Mouse (Mus musculus) megakaryocyte, adult 5-6 weeks (primary cell): ENCODE data around the gene Zfp58. TPM values are rescaled to one million over a fixed set of nuclear protein-coding genes. Genes with fewer than 3 reads are reported as not detected.

Experiments used
- ATAC-seq: 2 replicates; pipeline ENCODE4 v1.8.0; 2016; ENCODE audit warnings: mild to moderate bottlenecking, inconsistent platforms; ENCODE audit not compliant: poor library complexity, severe bottlenecking
- total RNA-seq, 2 experiments: library from RNA; stranded (forward) in 1 of 2; stranded (reverse) in 1 of 2; fragments of 153-499, 151-499 nt in 1 of 2; fragments of 221-1000, 200-1000 nt in 1 of 2; gene quantifications; 2 replicates each; pipeline versions ENCODE4 v1.2.3 to v1.2.4; 2015 to 2017

Gene Zfp58
- total RNA-seq (2015) (6.5 and 8.7 TPM in 2 replicates), total RNA-seq (2017) (7.2 and 11.0 TPM in 2 replicates)

DNA sequence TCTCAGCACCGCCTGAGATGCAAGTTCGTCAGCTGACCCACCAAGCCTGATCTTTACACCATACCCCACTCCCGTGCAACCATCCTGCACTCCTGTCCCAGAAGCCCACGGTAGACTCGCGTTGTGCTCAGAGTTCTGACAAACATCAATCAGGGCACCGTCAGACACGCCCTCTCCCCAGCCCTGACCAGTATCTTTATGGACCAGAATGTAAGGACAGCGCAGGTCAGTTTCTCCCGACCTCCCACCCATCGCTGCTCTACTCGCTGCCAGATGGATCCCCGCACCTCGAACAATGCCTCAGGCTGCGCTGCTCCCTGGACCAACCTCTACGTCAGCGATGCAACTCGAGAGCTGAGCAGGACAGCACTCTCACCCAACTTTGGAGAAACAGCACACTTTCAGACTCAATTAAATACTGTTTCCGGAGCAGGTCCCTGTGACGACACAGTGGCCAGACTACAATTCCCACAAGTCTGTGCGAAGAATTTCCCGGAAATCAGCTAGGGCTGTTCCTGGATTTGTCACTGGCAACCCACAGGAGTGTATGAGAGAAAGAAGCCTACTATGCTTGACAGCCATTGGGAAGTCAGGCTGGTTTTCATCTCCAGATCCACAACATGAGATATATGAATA, at the start of gene Zfp58:
Zfp58 (minus strand) TSS at position 472 of the 636 bp plus-strand sequence.
- ATAC-seq = peak; percentile 95

DNA sequence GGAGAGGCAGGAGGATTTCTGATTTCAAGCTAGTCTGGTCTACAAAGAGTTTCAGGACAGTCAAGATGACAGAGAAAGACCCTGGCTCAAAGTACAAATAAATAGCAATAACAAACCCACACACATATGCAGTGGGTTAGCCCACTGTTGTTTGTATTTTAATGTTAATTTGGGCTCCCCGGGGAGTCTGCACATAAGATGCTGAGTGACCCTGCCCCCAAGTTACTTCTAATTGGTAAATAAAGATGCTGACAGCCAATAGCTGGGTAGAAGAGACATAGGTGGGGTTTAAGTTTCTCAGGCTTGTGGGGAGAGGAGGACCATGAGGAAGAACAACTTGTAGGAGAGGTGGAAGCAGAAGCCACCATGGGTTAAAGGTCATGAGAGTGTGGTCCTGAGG, 45.6 kb upstream of the Zfp58 start:
- ATAC-seq = no peak

DNA sequence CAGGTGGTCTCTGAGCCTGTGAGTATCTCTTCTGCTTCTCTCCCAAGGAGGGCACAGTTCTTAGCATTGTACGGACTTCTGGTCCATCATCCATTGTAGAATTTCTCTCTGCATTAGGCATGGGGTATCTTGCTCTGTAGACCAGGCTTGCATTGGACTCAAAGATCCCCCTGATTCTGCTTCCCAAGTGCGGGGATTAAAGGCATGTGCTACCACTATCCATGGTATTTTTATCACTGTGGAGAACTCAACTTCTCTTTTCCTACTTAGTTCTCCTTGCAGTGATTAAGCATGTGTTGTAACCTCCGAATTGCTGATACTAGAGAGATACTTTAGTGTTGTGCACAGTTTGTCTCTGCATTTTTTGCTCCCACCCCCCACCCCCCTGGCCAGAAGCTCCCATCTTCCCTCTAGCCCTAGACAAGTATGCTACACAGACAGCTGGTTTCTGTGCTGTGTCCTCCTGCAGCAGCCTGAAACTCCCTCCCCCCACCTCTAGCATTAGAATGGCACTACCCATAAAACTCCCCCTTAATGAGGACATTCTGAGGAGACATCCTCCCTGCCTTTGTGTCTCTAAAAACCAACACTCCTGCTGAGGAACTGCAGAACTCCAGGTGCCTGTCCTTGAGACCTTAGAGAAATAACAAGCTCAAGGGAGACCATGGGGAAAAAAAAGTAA, 26.8 kb upstream of the Zfp58 start:
- peak; percentile 11; the same call in 1 of the 2 replicates for ATAC-seq

DNA sequence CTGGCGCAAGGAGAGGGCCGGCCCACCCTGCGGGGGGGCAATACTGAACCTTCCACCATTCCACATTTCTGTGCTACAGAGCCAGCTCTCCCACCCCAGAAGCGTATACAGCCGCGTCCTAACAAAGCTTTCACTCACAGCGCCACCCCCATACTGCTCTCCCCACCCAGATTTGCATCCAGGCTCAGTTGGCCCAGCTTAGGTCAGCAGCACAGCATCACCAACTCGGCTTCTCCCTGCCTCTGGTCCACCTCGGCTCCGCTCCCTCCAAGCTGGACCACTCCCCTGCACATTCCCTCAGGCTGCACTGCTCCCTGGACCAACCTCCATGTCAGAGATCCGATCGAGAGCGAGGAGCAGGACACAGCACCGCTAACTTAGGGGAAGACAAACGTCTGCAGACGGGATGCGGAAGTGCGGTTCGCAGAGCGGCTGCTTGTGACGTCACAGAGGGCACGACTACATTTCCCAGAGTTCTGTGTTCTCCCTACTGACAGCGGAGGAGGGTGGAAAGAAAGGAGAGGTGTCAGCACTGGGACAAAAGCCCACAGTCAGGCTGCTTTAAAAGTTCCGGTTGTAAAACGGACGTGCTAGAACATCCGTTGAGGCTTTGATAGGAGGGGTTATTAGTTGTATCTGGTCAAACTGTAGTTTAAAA, 25.5 kb upstream of the Zfp58 start, which contains the start of the genes Gm26965 and Zfp87:
Gm26965 (minus strand) TSS at position 399 of the 658 bp plus-strand sequence.
Zfp87 (minus strand) TSS at position 425 of the 658 bp plus-strand sequence.
- ATAC-seq = peak; percentile 93

DNA sequence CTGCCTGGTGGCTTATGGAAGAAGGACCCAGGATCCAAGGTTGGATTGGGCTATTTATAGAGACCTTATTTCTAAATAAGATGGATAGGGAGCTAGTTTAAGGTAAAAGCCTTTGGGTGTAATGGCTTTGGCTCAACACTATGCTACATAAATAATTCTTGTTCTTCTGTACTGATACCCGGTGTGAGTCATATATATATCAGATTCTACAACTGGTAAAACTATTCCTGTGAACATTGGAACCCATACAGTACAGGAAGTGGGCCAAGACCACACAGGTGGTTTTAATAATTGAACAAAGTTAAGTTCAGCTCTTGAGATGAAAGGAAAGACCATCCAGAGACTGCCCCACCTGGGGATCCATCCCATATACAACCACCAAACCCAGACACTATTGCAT, 553 bp upstream of the Zfp58 start:
- no peak for ATAC-seq

DNA sequence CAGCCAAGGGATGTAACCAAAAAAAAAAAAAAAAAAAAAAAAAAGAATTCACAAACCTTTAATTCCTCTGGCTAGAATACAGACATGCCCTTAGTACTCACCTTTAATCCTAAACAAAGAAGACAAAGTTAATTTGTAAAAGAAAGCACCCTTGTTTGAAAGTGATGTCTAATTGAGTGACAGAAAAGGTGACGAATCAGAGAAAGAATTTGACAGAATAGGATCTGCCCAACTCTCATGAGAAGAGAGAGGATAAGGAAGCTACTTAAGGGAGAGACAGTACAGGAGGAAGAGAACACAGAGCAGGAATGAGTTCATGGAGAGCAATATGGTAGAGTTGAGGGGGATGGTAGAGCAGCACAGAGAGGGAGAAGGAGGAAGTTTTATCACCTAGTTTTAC, 4.7 kb downstream of the Zfp58 start:
- no peak for ATAC-seq

DNA sequence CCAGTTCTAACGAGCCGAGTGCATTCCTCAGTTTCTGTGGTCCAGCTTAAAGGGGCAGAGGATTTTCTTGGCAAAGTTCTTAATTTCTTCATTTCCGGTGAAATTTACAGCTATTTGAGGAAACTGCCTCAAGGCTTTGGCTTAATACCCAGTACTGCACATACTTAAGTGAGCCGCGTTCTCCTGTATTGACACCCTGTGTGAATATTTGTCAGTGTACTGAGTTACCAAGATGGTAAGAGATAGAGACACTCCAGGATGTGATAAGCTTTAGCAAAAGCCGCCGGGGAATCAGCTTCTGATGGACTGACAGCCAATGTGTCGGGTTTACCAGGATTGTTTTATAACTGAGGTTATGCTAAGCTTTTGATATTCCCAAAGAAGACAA, 15.9 kb downstream of the Zfp58 start:
- peak; percentile 33 for ATAC-seq

DNA sequence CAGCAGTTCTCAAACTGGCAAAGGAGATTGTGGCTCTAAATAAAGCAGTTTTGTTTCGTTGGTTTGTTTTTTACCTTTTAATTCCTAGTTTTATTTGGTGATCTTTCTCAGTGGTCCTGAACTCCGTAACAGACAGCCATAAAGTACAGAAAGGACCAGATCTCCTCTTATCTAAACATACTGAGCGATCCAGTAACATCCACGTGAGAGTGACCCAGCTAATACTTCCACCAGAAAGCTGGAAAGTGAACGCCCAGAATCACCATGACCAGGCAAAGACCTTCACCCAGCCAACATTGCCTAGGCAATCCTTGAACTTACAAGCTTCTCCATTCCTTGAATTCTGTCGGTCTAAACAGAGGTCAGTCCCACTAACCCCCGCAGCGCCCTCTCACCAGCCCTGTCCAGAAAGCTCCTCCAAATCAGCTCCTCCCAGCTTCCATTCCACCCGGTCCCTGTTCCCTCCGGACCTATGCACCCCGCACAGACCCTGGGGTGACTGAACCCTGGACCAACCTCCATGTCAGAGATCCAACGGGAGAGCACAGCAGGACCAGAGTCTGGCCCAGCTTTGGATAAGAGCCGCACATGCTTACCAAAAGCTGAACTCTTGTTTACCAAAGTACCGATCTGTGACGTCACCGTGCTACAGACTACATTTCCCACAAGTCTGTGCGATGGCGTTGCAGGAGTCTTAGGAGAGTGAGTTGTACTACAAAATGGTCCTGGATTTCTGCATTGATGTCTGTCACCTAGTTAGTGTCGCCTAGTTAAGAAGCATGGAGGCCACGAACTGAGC, 16.5 kb downstream of the Zfp58 start, which contains the start of gene Zfp874b:
Zfp874b (minus strand) TSS at position 634 of the 799 bp plus-strand sequence.
- peak; percentile 95 for ATAC-seq

DNA sequence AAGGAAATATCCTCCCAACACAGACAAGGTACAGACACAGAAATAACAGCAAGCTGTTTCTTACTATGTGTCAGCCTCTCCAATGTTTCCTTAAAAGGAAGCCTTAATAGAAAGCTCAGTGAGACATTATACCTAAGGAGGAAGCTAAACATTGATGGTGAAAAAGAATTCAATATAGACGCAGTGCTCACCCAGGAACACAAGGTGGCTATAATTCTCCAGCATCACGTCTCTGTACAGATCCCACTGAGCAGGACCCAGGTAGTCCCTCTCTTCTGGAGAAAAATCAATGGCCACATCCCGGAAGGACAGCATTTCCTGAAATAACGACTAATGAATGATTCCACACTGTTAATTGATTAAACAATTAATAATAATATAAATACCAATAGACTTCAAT, 18.8 kb downstream of the Zfp58 start:
- ATAC-seq = no peak

DNA sequence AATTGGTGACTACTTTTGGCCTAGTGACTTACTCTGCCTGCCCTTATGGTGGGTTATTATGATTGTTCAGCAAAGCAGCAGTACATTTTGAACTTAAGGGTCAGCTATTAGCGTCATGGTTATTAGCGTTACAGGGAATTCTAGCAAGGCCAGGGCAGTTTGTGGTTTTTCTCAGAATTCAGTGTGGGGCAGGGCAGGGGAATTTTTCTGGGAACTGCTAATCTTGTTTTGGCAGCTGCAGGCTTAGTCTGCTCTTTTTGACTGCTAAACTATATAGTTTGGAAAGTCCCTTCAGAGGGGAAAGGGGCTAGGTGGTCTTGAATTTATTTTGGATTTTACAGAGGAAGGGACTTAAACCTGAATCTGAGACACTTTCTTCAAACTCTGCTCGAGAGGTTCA, 31.1 kb downstream of the Zfp58 start:
- ATAC-seq = no peak

DNA sequence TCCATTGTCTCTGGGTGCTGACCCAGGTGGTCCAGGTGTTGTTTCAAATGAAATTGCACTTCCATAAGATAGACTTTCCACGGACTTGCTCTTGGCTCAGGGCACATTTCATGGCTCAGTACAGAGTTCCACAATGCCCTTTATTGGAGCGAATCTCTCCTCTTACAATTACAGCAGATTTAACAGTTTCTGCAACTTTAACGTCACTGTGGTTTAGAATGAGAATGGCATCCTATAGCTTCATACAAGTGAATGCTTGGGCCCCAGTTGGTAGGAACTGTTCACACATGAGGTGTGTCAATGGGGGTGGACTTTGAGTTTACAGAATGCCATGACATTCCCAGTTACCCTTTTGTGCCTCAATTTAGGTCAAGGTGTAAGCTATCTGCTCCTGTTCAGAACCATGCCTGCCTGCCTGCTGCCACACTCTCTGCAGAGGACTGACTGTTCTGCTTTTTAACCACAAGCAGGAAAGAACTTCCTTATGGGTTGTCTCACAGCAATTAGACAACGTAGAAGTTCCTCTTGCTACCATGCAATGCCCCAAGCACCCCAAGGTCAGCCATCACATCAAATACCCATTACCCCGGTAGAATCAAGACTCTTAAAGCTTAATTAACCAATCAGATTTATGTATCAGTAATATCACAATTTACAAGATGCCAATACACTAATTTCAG, 36.7 kb downstream of the Zfp58 start:
- ATAC-seq = peak; percentile 100

DNA sequence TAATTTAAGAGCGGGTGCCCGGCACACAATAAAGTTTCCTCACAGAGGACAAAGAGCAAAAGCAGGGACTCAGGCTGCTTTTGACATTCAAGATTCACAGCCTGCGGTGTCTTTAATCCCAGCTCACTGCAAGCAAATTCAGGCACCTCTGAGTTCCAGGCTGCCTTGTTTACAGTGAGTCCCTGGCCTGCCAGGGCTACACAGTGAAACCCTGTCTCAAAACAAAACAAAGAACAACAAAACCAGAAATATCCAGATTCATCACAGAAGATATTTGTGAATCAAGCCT, 48.4 kb downstream of the Zfp58 start:
- ATAC-seq = no peak

DNA sequence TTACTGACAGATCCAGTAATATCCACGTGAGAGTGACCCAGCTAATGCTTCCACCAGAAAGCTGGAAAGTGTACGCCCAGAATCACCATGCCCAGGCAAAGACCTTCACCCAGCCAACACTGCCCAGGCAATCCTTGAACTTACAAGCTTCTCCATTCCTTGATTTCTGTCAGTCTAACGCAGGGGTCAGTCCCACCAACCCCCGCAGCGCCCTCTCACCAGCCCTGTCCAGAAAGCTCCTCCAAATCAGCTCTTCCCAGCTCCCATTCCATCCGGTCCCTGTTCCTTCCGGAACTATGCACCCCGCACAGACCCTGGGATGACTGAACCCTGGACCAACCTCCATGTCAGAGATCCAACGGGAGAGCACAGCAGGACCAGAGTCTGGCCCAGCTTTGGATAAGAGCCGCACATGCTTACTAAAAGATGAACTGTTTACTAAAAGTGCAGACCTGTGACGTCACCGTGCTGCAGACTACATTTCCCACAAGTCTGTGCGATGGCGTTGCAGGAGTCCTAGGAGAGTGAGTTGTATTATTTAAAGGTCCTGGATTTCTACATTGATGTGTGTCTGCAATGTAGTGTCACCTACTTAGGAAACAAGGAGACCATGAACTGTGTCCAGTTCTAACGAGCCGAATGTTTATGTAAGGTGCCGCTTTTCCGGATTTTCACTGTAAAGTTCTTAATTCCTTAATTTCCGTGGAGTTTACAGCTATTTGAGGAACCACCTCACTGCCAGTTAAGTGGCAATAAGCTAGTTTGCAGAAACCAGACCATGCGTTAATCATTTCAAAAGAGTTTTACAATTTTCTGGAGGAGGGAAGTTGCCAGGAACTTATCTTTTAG, 49.0 kb downstream of the Zfp58 start, which contains the start of gene Zfp874a:
Zfp874a (minus strand) TSS at position 453 of the 849 bp plus-strand sequence.
- ATAC-seq = peak; percentile 98

Other genes with a start within 250 kb of the Zfp58 start
- gene Zfp458, start 222.1 kb downstream of the Zfp58 start, total RNA-seq (2015) = 4.7 and 5.6 TPM in 2 replicates
- 2.9 and 4.3 TPM in 2 replicates for gene Zfp458, start 222.1 kb downstream of the Zfp58 start, total RNA-seq (2017)
- gene Zfp457, start 194.1 kb downstream of the Zfp58 start, total RNA-seq (2015) = 0.60 TPM in 1 of 2 replicates, not detected in the other
- 0.65 TPM in 1 of 2 replicates, not detected in the other for gene Zfp457, start 194.1 kb downstream of the Zfp58 start, total RNA-seq (2017)
- 10.9 and 11.7 TPM in 2 replicates for gene Zfp595, start 168.0 kb downstream of the Zfp58 start, total RNA-seq (2015)
- gene Zfp595, start 168.0 kb downstream of the Zfp58 start, total RNA-seq (2017) = 8.4 and 8.7 TPM in 2 replicates
- gene Gm28044, start 140.0 kb downstream of the Zfp58 start, total RNA-seq (2015) = 4.0 and 7.5 TPM in 2 replicates
- 17.5 and 18.9 TPM in 2 replicates for gene Gm28044, start 140.0 kb downstream of the Zfp58 start, total RNA-seq (2017)
- 14.0 and 14.4 TPM in 2 replicates for gene Zfp953, start 139.9 kb downstream of the Zfp58 start, total RNA-seq (2015)
- 11.3 and 12.1 TPM in 2 replicates for gene Zfp953, start 139.9 kb downstream of the Zfp58 start, total RNA-seq (2017)
- 1.6 TPM in 1 of 2 replicates, not detected in the other for gene Gm28041, start 124.8 kb downstream of the Zfp58 start, total RNA-seq (2015)
- 3.6 and 4.6 TPM in 2 replicates for gene Gm28041, start 124.8 kb downstream of the Zfp58 start, total RNA-seq (2017)
- gene Zfp456, start 124.7 kb downstream of the Zfp58 start, total RNA-seq (2015) = 4.5 and 6.4 TPM in 2 replicates
- gene Zfp456, start 124.7 kb downstream of the Zfp58 start, total RNA-seq (2017) = 4.0 and 4.5 TPM in 2 replicates
- gene Zfp429, start 100.7 kb downstream of the Zfp58 start, total RNA-seq (2015) = 18.0 and 18.4 TPM in 2 replicates
- 13.0 and 14.7 TPM in 2 replicates for gene Zfp429, start 100.7 kb downstream of the Zfp58 start, total RNA-seq (2017)
- 0.30 and 1.5 TPM in 2 replicates for gene Zfp459, start 79.1 kb downstream of the Zfp58 start, total RNA-seq (2015)
- gene Zfp459, start 79.1 kb downstream of the Zfp58 start, total RNA-seq (2017) = 0.11 and 1.1 TPM in 2 replicates
- 4.1 and 6.9 TPM in 2 replicates for gene Zfp874a, start 48.9 kb downstream of the Zfp58 start, total RNA-seq (2015)
- gene Zfp874a, start 48.9 kb downstream of the Zfp58 start, total RNA-seq (2017) = 8.6 and 9.2 TPM in 2 replicates
- gene Zfp874b, start 16.3 kb downstream of the Zfp58 start, total RNA-seq (2015) = 8.5 and 12.3 TPM in 2 replicates
- gene Zfp874b, start 16.3 kb downstream of the Zfp58 start, total RNA-seq (2017) = 7.5 and 9.0 TPM in 2 replicates
- gene Gm26965, start 25.6 kb upstream of the Zfp58 start, total RNA-seq (2015) = 3.0 TPM in 1 of 2 replicates, not detected in the other
- not detected in 2 replicates for gene Gm26965, start 25.6 kb upstream of the Zfp58 start, total RNA-seq (2017)
- gene Zfp87, start 25.6 kb upstream of the Zfp58 start, total RNA-seq (2015) = 26.3 and 38.3 TPM in 2 replicates
- gene Zfp87, start 25.6 kb upstream of the Zfp58 start, total RNA-seq (2017) = 21.2 and 23.2 TPM in 2 replicates
- 13.2 and 17.5 TPM in 2 replicates for gene Zfp748, start 53.3 kb upstream of the Zfp58 start, total RNA-seq (2015)
- gene Zfp748, start 53.3 kb upstream of the Zfp58 start, total RNA-seq (2017) = 16.3 and 18.7 TPM in 2 replicates
- 15.1 and 16.9 TPM in 2 replicates for gene Zfp729b, start 109.2 kb upstream of the Zfp58 start, total RNA-seq (2015)
- 19.1 and 21.4 TPM in 2 replicates for gene Zfp729b, start 109.2 kb upstream of the Zfp58 start, total RNA-seq (2017)
- gene Gm49345, start 137.2 kb upstream of the Zfp58 start, total RNA-seq (2015) = not detected in 2 replicates
- gene Gm49345, start 137.2 kb upstream of the Zfp58 start, total RNA-seq (2017) = not detected in 2 replicates
- gene Zfp729a, start 137.2 kb upstream of the Zfp58 start, total RNA-seq (2015) = 13.8 and 17.5 TPM in 2 replicates
- gene Zfp729a, start 137.2 kb upstream of the Zfp58 start, total RNA-seq (2017) = 7.7 and 21.3 TPM in 2 replicates
- gene Zfp738, start 186.5 kb upstream of the Zfp58 start, total RNA-seq (2015) = 16.1 and 19.4 TPM in 2 replicates
- gene Zfp738, start 186.5 kb upstream of the Zfp58 start, total RNA-seq (2017) = 16.7 and 24.6 TPM in 2 replicates
- 11.0 and 17.1 TPM in 2 replicates for gene Zfp65, start 228.6 kb upstream of the Zfp58 start, total RNA-seq (2015)
- gene Zfp65, start 228.6 kb upstream of the Zfp58 start, total RNA-seq (2017) = 14.0 and 15.9 TPM in 2 replicates